Mouse (Mus musculus): ENCODE measurements at regions not wholly inside any gene's neighbourhood (a gene's known extent, or its start where the extent isn't known, plus 50 kb on each side); places are given as distances from the start of the nearest gene placed in this dataset.

GRCm38 (mm10) chr4:70058831-70059544 is 351.3 kb downstream of the Cdk5rap2 start:
- TF ChIP-seq CTCF (IDR thresholded peaks at IDR 0.05; ENCODE audit: low read depth) (no peak), EP300 (IDR thresholded peaks at IDR 0.05; ENCODE audit: low read depth) (no peak)

Data from liver, embryonic 14.5 days (tissue).